Mouse (Mus musculus): ENCODE results near the gene Vps13d. TPM values are rescaled to one million over a fixed set of nuclear protein-coding genes. Genes with fewer than 3 reads are reported as not detected.

The Vps13d gene
- polyA plus RNA-seq, 1 experiment from 2014 or later = 6.9 TPM

- H3K9ac ChIP-seq = no peak overlapping the region
- H3K27ac ChIP-seq = peak overlapping the region; percentile 55
- 27% methylated on average over 8 of the region's 8 CpGs for WGBS
- no peak overlapping the region for H3K4me3 ChIP-seq
- no peaks in the 10 kb centered on the region for H3K36me3 ChIP-seq
- H3K4me1 ChIP-seq (replicated peaks) = peaks cover 22% of the 10 kb centered on the region
- H3K27me3 ChIP-seq = no peaks in the 10 kb centered on the region
- no peaks in the 10 kb centered on the region for H3K9me3 ChIP-seq (replicated peaks)
- no peak overlapping the region for H3K4me2 ChIP-seq
- peak; percentile 45 for ATAC-seq (replicated peaks; ENCODE audit: insufficient number of reproducible peaks, insufficient read depth, low FRiP score, low read depth)
These were observed 210.9 kb downstream of the Vps13d start for GRCm38 (mm10) chr4:144983821-144984371.

DNA sequence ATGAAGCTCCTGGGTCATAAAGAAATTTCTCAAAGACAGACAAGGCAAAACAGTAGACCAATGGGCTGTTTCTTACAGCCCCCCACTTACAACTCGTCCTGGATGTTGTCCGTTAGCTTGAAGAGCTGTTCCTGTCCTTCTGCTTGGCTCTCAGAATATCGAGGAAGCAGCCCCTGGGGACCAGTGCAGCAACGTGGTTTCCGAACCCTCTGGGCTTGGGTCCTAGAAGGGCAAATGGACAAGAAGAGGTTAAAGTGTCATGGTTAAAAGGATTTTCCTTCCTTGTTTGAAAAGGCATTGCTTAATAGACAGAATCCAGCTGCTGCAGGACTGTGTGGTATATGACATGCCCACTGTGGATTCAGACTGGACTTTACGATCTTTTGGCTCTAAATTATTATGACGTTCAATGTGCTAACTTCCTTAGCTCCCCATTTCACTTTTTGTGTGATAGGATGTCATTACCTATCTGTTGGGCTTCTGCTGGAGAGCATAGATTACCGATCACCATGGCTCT is 211.5 kb downstream of the Vps13d start:
- WGBS = 67% methylated on average over 8 of the region's 8 CpGs

GRCm38 (mm10) chr4:144980811-144981551 is 213.8 kb downstream of the Vps13d start:
- peak overlapping the region; percentile 42; the same call in 1 of the 2 replicates for H3K27ac ChIP-seq
- no peaks in the 10 kb centered on the region for H3K27me3 ChIP-seq
- no peak overlapping the region for H3K9ac ChIP-seq
- WGBS = 31% methylated on average over 8 of the region's 8 CpGs
- H3K36me3 ChIP-seq = peaks cover 5% of the 10 kb centered on the region; the same call in 1 of the 2 replicates
- H3K4me2 ChIP-seq = no peak overlapping the region
- H3K4me3 ChIP-seq = no peak overlapping the region
- no peaks in the 10 kb centered on the region for H3K9me3 ChIP-seq (replicated peaks)
- ATAC-seq (replicated peaks; ENCODE audit: insufficient number of reproducible peaks, insufficient read depth, low FRiP score, low read depth) = no peak; the same call in 1 of the 2 replicates
- peaks cover 38% of the 10 kb centered on the region for H3K4me1 ChIP-seq (replicated peaks)

More for the DNA sequence above, 211.5 kb downstream of the Vps13d start:
- H3K4me3 ChIP-seq = no peak overlapping the region
- H3K4me2 ChIP-seq = no peak overlapping the region
- no peaks in the 10 kb centered on the region for H3K36me3 ChIP-seq
- H3K4me1 ChIP-seq (replicated peaks) = peaks cover 27% of the 10 kb centered on the region
- no peak for ATAC-seq (replicated peaks; ENCODE audit: insufficient number of reproducible peaks, insufficient read depth, low FRiP score, low read depth)
- no peaks in the 10 kb centered on the region for H3K27me3 ChIP-seq
- H3K27ac ChIP-seq = peak overlapping the region; percentile 55
- no peak overlapping the region for H3K9ac ChIP-seq
- H3K9me3 ChIP-seq (replicated peaks) = no peaks in the 10 kb centered on the region

DNA sequence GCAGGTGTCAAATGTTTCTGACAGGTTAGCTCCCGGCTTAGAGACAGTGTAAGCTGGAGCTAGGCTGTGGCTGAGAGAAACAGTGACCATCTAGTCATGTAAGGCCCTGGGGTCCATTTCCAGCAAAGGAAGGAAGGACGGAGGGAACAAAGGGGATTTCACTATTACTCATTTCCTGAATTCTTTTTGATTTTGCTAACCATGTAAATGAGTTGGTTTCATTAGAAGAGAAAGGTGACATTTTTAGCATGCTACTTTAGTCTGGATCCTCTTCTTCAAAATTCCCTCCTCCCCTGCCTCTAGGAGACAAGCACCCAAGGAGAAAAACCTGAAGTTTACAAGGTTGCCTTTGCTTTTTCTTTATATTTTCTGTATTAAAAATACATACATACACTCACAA is 214.7 kb downstream of the Vps13d start:
- H3K4me2 ChIP-seq = no peak overlapping the region
- H3K27ac ChIP-seq = no peak overlapping the region
- no peak overlapping the region for H3K4me3 ChIP-seq
- H3K9me3 ChIP-seq (replicated peaks) = no peaks in the 10 kb centered on the region
- no peaks in the 10 kb centered on the region for H3K27me3 ChIP-seq
- peaks cover 5% of the 10 kb centered on the region; the same call in 1 of the 2 replicates for H3K36me3 ChIP-seq
- H3K9ac ChIP-seq = no peak overlapping the region
- 66% methylated on average over 2 of the region's 2 CpGs for WGBS
- ATAC-seq (replicated peaks; ENCODE audit: insufficient number of reproducible peaks, insufficient read depth, low FRiP score, low read depth) = no peak
- H3K4me1 ChIP-seq (replicated peaks) = peaks cover 38% of the 10 kb centered on the region

GRCm38 (mm10) chr4:144978039-144978438 is 216.8 kb downstream of the Vps13d start:
- Histone ChIP-seq H3K9me3 (replicated peaks) (no peaks in the 10 kb centered on the region), H3K4me3 (no peak overlapping the region), H3K36me3 (peaks cover 9% of the 10 kb centered on the region; the same call in 1 of the 2 replicates), H3K9ac (no peak overlapping the region), H3K4me1 (replicated peaks) (peaks cover 25% of the 10 kb centered on the region), H3K27ac (peak overlapping the region; percentile 24; the same call in 1 of the 2 replicates), H3K4me2 (no peak overlapping the region), H3K27me3 (no peaks in the 10 kb centered on the region)
- ATAC-seq (replicated peaks; ENCODE audit: insufficient number of reproducible peaks, insufficient read depth, low FRiP score, low read depth) = no peak
- WGBS = 65% methylated on average over 6 of the region's 6 CpGs

GRCm38 (mm10) chr4:144977057-144977456 is 217.7 kb downstream of the Vps13d start:
- peaks cover 9% of the 10 kb centered on the region; the same call in 1 of the 2 replicates for H3K36me3 ChIP-seq
- peak overlapping the region; percentile 24; the same call in 1 of the 2 replicates for H3K27ac ChIP-seq
- peaks cover 25% of the 10 kb centered on the region for H3K4me1 ChIP-seq (replicated peaks)
- no peak overlapping the region for H3K4me2 ChIP-seq
- no peaks in the 10 kb centered on the region for H3K27me3 ChIP-seq
- no peak for ATAC-seq (replicated peaks; ENCODE audit: insufficient number of reproducible peaks, insufficient read depth, low FRiP score, low read depth)
- no peak overlapping the region for H3K9ac ChIP-seq
- H3K4me3 ChIP-seq = no peak overlapping the region
- 26% methylated on average over 1 of the region's 1 CpGs for WGBS
- H3K9me3 ChIP-seq (replicated peaks) = no peaks in the 10 kb centered on the region

DNA sequence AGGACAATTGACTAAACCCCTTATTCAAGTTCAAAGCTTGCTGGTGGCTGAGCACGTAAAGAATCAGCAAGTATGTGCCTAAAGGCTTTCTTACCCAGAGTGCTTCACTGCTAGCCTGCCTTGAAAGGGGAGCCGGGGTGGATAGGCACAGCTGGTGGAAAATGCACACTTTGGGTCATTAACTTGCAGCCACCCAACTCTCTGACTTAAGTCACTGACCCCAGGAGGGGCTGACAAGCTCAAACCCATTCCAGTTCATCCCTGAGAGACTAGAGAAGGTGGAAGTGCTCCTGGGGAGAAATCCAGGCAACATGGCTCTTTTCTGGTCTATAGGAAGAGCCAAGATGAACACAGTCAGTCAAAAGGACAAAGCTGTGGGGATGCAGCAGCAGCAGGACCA is 219.3 kb downstream of the Vps13d start:
- 81% methylated on average over 2 of the region's 2 CpGs for WGBS
- H3K36me3 ChIP-seq = peaks cover 9% of the 10 kb centered on the region; the same call in 1 of the 2 replicates

GRCm38 (mm10) chr4:144974458-144974857 is 220.3 kb downstream of the Vps13d start:
- Histone ChIP-seq H3K9me3 (replicated peaks) (no peaks in the 10 kb centered on the region), H3K36me3 (peaks cover 9% of the 10 kb centered on the region; the same call in 1 of the 2 replicates), H3K27me3 (no peaks in the 10 kb centered on the region), H3K4me1 (replicated peaks) (peaks cover 16% of the 10 kb centered on the region), H3K9ac (no peak overlapping the region), H3K4me3 (no peak overlapping the region), H3K27ac (no peak overlapping the region), H3K4me2 (no peak overlapping the region)
- 64% methylated on average over 3 of the region's 3 CpGs for WGBS
- ATAC-seq (replicated peaks; ENCODE audit: insufficient number of reproducible peaks, insufficient read depth, low FRiP score, low read depth) = no peak

More for the DNA sequence above, 219.3 kb downstream of the Vps13d start:
- peaks cover 16% of the 10 kb centered on the region for H3K4me1 ChIP-seq (replicated peaks)
- H3K27me3 ChIP-seq = no peaks in the 10 kb centered on the region
- ATAC-seq (replicated peaks; ENCODE audit: insufficient number of reproducible peaks, insufficient read depth, low FRiP score, low read depth) = no peak
- no peak overlapping the region for H3K4me3 ChIP-seq
- H3K9ac ChIP-seq = no peak overlapping the region
- no peak overlapping the region for H3K27ac ChIP-seq
- H3K9me3 ChIP-seq (replicated peaks) = no peaks in the 10 kb centered on the region
- no peak overlapping the region for H3K4me2 ChIP-seq

GRCm38 (mm10) chr4:144972948-144973720 is 221.7 kb downstream of the Vps13d start:
- Histone ChIP-seq H3K4me1 (replicated peaks) (peaks cover 17% of the 10 kb centered on the region), H3K27me3 (no peaks in the 10 kb centered on the region), H3K4me2 (no peak overlapping the region), H3K9ac (no peak overlapping the region), H3K27ac (no peak overlapping the region), H3K36me3 (peaks cover 9% of the 10 kb centered on the region; the same call in 1 of the 2 replicates), H3K4me3 (no peak overlapping the region), H3K9me3 (replicated peaks) (no peaks in the 10 kb centered on the region)
- ATAC-seq (replicated peaks; ENCODE audit: insufficient number of reproducible peaks, insufficient read depth, low FRiP score, low read depth) = no peak
- 74% methylated on average over 6 of the region's 6 CpGs for WGBS

DNA sequence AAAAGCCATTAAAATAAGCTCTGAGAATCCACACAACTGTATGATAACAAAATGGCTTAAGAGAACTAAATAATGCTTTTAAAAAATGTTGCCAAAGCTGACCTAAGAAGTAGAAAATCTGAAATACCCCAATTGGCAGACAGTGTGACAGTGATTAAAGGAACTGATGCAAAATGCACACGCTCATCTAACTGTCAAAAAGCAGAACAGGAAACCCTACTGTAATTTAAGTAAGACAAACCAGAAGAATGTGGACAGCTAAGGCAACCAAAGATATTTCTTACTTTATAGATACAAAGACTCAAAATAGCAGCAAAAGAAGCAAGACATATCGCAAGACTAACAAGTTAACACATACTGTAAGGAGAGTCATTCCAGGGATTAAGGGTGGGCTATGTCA is 223.8 kb downstream of the Vps13d start:
- Histone ChIP-seq H3K9me3 (replicated peaks) (no peaks in the 10 kb centered on the region), H3K4me2 (no peak overlapping the region), H3K4me1 (replicated peaks) (peaks cover 8% of the 10 kb centered on the region), H3K9ac (no peak overlapping the region), H3K36me3 (peaks cover 5% of the 10 kb centered on the region; the same call in 1 of the 2 replicates), H3K4me3 (no peak overlapping the region), H3K27ac (no peak overlapping the region), H3K27me3 (no peaks in the 10 kb centered on the region)
- 76% methylated on average over 2 of the region's 2 CpGs for WGBS
- no peak for ATAC-seq (replicated peaks; ENCODE audit: insufficient number of reproducible peaks, insufficient read depth, low FRiP score, low read depth)

DNA sequence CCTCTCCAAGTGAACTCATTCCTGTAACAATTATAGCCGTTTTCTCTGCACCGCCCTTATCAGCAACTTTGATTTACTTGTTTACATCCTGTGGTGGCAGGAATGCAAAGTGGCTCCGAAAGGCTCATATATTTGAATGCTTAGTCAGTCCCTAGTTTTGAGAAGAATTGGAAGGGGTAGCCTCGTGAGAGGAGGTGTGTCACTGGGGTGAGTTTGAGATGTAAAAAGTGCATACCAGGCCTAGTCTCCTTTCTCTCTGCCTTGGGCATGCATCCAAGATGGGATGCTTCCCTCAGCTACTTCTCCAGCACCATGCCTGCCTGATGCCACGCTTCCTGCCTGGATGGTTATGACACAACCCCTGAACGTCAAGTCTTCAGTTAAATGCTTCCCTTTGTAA is 225.8 kb downstream of the Vps13d start:
- no peak for ATAC-seq (replicated peaks; ENCODE audit: insufficient number of reproducible peaks, insufficient read depth, low FRiP score, low read depth)
- 33% methylated on average over 6 of the region's 6 CpGs for WGBS
- H3K4me3 ChIP-seq = no peak overlapping the region

More for the DNA sequence above, 225.8 kb downstream of the Vps13d start:
- Histone ChIP-seq H3K4me1 (replicated peaks) (peaks cover 8% of the 10 kb centered on the region), H3K4me2 (no peak overlapping the region), H3K27ac (no peak overlapping the region), H3K27me3 (no peaks in the 10 kb centered on the region), H3K36me3 (0 out of 2 replicates have a peak, but pooled peaks cover under 1% of the 10 kb centered on the region), H3K9ac (no peak overlapping the region), H3K9me3 (replicated peaks) (no peaks in the 10 kb centered on the region)
